Mouse (Mus musculus) forebrain, embryonic 13.5 days (tissue): ENCODE results near the gene Atp13a1. TPM values are rescaled to one million over a fixed set of nuclear protein-coding genes. Genes with fewer than 3 reads are reported as not detected.

Experiments
- ATAC-seq: fragments of 200-750 bp; cut with Nextera tagmentation; 2 replicates; pipeline ENCODE4 v1.8.0; 2017
- H3K27ac ChIP-seq: fragments of 300-500 bp; sonication (generic); 2 replicates; pipeline ENCODE4 v1.5.1; 2015; ENCODE audit warnings: inconsistent platforms, mild to moderate bottlenecking, moderate library complexity
- H3K27me3 ChIP-seq: fragments of 300-500 bp; sonication (generic); 2 replicates; pipeline ENCODE4 v1.6.1; 2015; ENCODE audit warnings: mild to moderate bottlenecking, inconsistent platforms
- H3K36me3 ChIP-seq: fragments of 300-500 bp; sonication (generic); 2 replicates; pipeline ENCODE4 v1.6.1; 2015; ENCODE audit warnings: mild to moderate bottlenecking, inconsistent platforms; ENCODE audit not compliant: poor library complexity, severe bottlenecking
- H3K4me1 ChIP-seq: fragments of 300-500 bp; sonication (generic); 2 replicates; pipeline ENCODE4 v1.6.1; 2015; ENCODE audit warnings: inconsistent platforms
- H3K4me2 ChIP-seq: fragments of 300-500 bp; sonication (generic); 2 replicates; pipeline ENCODE4 v1.6.1; 2015; ENCODE audit warnings: inconsistent platforms, mild to moderate bottlenecking, moderate library complexity
- H3K4me3 ChIP-seq: fragments of 300-500 bp; sonication (generic); 2 replicates; pipeline ENCODE4 v1.5.1; 2015; ENCODE audit warnings: mild to moderate bottlenecking, inconsistent platforms
- H3K9ac ChIP-seq: fragments of 300-500 bp; sonication (generic); 2 replicates; pipeline ENCODE4 v1.6.1; 2015; ENCODE audit warnings: mild to moderate bottlenecking, inconsistent platforms
- H3K9me3 ChIP-seq: fragments of 300-500 bp; sonication (generic); replicated peaks from 2 replicates; pipeline ENCODE4 v1.6.1; 2016; ENCODE audit warnings: inconsistent platforms
- WGBS: fragments of 180-500 bp; shearing (Covaris S2); methylation state at CpG from one replicate; pipeline ENCODE4 v1.1.7; 2015; 5-methylcytosine and 5-hydroxymethylcytosine counted together
- polyA plus RNA-seq: library from polyadenylated mRNA; unstranded; fragments of >200 nt; fragmentation: Nextera tagmentation; extraction: Ambion mirVana; gene quantifications from 2 replicates; pipeline ENCODE4 v1.2.1, GENCODE M21; 2015

Gene Atp13a1
- polyA plus RNA-seq, 1 experiment from 2014 or later: 41.7 TPM

GRCm38 (mm10) chr8:69802216-69802615, 11.3 kb downstream of the Atp13a1 start:
- no peak overlapping the region for H3K9ac ChIP-seq
- H3K27me3 ChIP-seq: no peaks in the 10 kb centered on the region
- ATAC-seq: no peak
- H3K4me2 ChIP-seq: no peak overlapping the region
- peaks cover 99% of the 10 kb centered on the region for H3K36me3 ChIP-seq
- H3K27ac ChIP-seq: no peak overlapping the region
- H3K4me3 ChIP-seq: no peak overlapping the region
- H3K4me1 ChIP-seq: no peaks in the 10 kb centered on the region
- no peaks in the 10 kb centered on the region for H3K9me3 ChIP-seq

- no peak overlapping the region for H3K9ac ChIP-seq
- H3K27ac ChIP-seq: no peak overlapping the region
- WGBS: 92% methylated on average over 7 of the region's 7 CpGs
- H3K27me3 ChIP-seq: no peaks in the 10 kb centered on the region
- H3K4me3 ChIP-seq: no peak overlapping the region
- H3K9me3 ChIP-seq: no peaks in the 10 kb centered on the region
- no peak overlapping the region for H3K4me2 ChIP-seq
- peaks cover 3% of the 10 kb centered on the region; the same call in 1 of the 2 replicates for H3K4me1 ChIP-seq
- H3K36me3 ChIP-seq: peaks cover 98% of the 10 kb centered on the region
- no peak for ATAC-seq
These were observed 12.4 kb downstream of the Atp13a1 start for GRCm38 (mm10) chr8:69803366-69803765.

- Histone ChIP-seq H3K27ac (no peak overlapping the region), H3K9ac (no peak overlapping the region), H3K9me3 (no peaks in the 10 kb centered on the region), H3K36me3 (peaks cover 86% of the 10 kb centered on the region), H3K4me2 (no peak overlapping the region), H3K27me3 (no peaks in the 10 kb centered on the region), H3K4me3 (no peak overlapping the region), H3K4me1 (peaks cover 12% of the 10 kb centered on the region; the same call in 1 of the 2 replicates)
- WGBS: 94% methylated on average over 6 of the region's 6 CpGs
- ATAC-seq: no peak
These were observed 13.6 kb downstream of the Atp13a1 start for GRCm38 (mm10) chr8:69804537-69804936.

DNA sequence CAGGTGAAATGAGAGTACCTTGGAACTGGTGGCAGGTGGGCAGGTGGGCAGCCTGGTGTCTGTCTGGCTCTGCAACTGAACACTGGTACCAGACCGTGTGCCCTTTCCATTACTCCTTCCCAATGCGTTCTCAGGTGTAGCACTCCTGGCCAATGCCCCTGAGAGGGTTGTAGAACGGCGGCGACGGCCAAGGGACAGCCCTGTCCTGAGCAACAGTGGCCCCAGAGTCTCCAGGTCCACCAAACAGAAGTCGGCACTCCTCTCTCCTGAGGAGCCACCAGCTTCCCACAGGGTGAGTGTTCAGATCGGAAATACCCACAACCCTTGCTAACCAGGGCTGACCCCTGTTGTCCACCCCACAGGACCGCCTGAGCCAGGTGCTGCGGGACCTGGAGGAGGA, 14.1 kb downstream of the Atp13a1 start:
- Histone ChIP-seq H3K27me3 (no peaks in the 10 kb centered on the region), H3K9me3 (no peaks in the 10 kb centered on the region), H3K36me3 (peaks cover 80% of the 10 kb centered on the region), H3K9ac (no peak overlapping the region), H3K27ac (no peak overlapping the region), H3K4me3 (no peak overlapping the region), H3K4me1 (peaks cover 16% of the 10 kb centered on the region; the same call in 1 of the 2 replicates), H3K4me2 (no peak overlapping the region)
- ATAC-seq: no peak
- WGBS: 89% methylated on average over 10 of the region's 10 CpGs

DNA sequence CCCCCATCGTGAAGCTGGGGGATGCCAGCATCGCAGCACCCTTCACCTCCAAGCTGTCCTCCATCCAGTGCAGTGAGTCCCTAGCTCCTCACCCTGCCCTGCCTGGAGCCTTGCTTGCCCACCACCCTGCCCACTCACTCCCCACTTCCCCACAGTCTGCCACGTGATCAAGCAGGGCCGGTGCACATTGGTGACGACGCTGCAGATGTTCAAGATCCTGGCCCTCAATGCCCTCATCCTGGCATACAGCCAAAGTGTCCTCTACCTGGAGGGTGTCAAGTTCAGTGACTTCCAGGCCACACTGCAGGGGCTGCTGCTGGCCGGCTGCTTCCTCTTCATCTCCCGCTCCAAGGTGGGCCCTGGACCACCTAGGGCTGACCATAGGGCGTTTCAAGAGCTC, 14.5 kb downstream of the Atp13a1 start:
- Histone ChIP-seq H3K36me3 (peaks cover 77% of the 10 kb centered on the region), H3K27ac (no peak overlapping the region)

GRCm38 (mm10) chr8:69807236-69807635, 16.3 kb downstream of the Atp13a1 start:
- Histone ChIP-seq H3K4me1 (peaks cover 16% of the 10 kb centered on the region; the same call in 1 of the 2 replicates), H3K27ac (no peak overlapping the region), H3K9ac (no peak overlapping the region), H3K4me3 (no peak overlapping the region), H3K27me3 (no peaks in the 10 kb centered on the region), H3K36me3 (peaks cover 77% of the 10 kb centered on the region), H3K9me3 (no peaks in the 10 kb centered on the region), H3K4me2 (no peak overlapping the region)
- WGBS: 94% methylated on average over 5 of the region's 5 CpGs
- no peak for ATAC-seq

More for the DNA sequence above, 14.5 kb downstream of the Atp13a1 start:
- H3K9me3 ChIP-seq: no peaks in the 10 kb centered on the region
- no peak overlapping the region for H3K4me2 ChIP-seq
- H3K4me1 ChIP-seq: peaks cover 16% of the 10 kb centered on the region; the same call in 1 of the 2 replicates
- H3K9ac ChIP-seq: no peak overlapping the region
- ATAC-seq: no peak
- no peaks in the 10 kb centered on the region for H3K27me3 ChIP-seq
- H3K4me3 ChIP-seq: no peak overlapping the region
- 93% methylated on average over 9 of the region's 9 CpGs for WGBS

GRCm38 (mm10) chr8:69808094-69808863, 17.3 kb downstream of the Atp13a1 start, which contains the start of gene Gmip:
Gene Gmip, plus strand, starts transcription at chr8:69808679.
- ATAC-seq: peak; percentile 82
- peaks cover 16% of the 10 kb centered on the region; the same call in 1 of the 2 replicates for H3K4me1 ChIP-seq
- 13% methylated on average over 15 of the region's 28 CpGs for WGBS
- H3K27me3 ChIP-seq: no peaks in the 10 kb centered on the region
- H3K36me3 ChIP-seq: peaks cover 74% of the 10 kb centered on the region
- H3K4me2 ChIP-seq: peak within 1 kb of the TSS; percentile 86
- H3K27ac ChIP-seq: peak within 1 kb of the TSS; percentile 63
- H3K9me3 ChIP-seq: no peaks in the 10 kb centered on the region
- H3K9ac ChIP-seq: peak within 1 kb of the TSS; percentile 78
- H3K4me3 ChIP-seq: peak within 1 kb of the TSS; percentile 59

GRCm38 (mm10) chr8:69808864-69809403, 18.0 kb downstream of the Atp13a1 start:
- H3K4me2 ChIP-seq: peak overlapping the region; percentile 86
- H3K27ac ChIP-seq: peak overlapping the region; percentile 63
- H3K9ac ChIP-seq: peak overlapping the region; percentile 78
- peak; percentile 73 for ATAC-seq
- WGBS: 3% methylated on average over 23 of the region's 23 CpGs
- H3K4me1 ChIP-seq: peaks cover 16% of the 10 kb centered on the region; the same call in 1 of the 2 replicates
- H3K36me3 ChIP-seq: peaks cover 74% of the 10 kb centered on the region
- peak overlapping the region; percentile 59 for H3K4me3 ChIP-seq
- no peaks in the 10 kb centered on the region for H3K27me3 ChIP-seq
- H3K9me3 ChIP-seq: no peaks in the 10 kb centered on the region

DNA sequence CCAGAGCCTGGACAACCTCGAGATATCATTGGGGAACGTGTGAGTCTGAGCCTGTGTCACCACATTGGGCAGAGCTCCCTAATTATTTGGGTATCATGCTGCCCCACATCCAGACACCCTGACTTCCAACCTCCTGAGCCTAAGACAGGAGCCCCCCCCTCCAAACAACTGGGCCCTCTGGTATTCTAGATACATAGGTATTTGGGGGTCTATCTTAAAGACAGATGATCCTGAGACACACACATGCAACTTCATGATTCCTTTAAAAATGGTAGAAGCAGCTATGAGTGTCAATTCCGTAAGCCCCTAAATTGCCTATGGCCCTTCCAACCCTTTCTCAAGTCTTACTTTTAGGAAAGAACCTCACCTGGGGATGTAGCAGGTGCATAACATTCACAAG, 18.9 kb downstream of the Atp13a1 start:
- no peak for ATAC-seq
- Histone ChIP-seq H3K4me1 (peaks cover 16% of the 10 kb centered on the region; the same call in 1 of the 2 replicates), H3K27me3 (no peaks in the 10 kb centered on the region), H3K4me2 (peak overlapping the region; percentile 86), H3K9ac (peak overlapping the region; percentile 6; the same call in 1 of the 2 replicates), H3K9me3 (no peaks in the 10 kb centered on the region), H3K4me3 (0 out of 2 replicates have a peak overlapping the region, but pooled peaks have one; percentile 3), H3K36me3 (peaks cover 75% of the 10 kb centered on the region), H3K27ac (no peak overlapping the region)
- 65% methylated on average over 3 of the region's 3 CpGs for WGBS

- H3K9ac ChIP-seq: no peak overlapping the region
- no peak for ATAC-seq
- H3K4me1 ChIP-seq: peaks cover 1% of the 10 kb centered on the region; the same call in 1 of the 2 replicates
- H3K27me3 ChIP-seq: no peaks in the 10 kb centered on the region
- no peak overlapping the region for H3K4me3 ChIP-seq
- peaks cover 78% of the 10 kb centered on the region for H3K36me3 ChIP-seq
- no peak overlapping the region for H3K4me2 ChIP-seq
- no peaks in the 10 kb centered on the region for H3K9me3 ChIP-seq
- 100% methylated on average over 1 of the region's 2 CpGs for WGBS
- H3K27ac ChIP-seq: no peak overlapping the region
These were observed 23.9 kb downstream of the Atp13a1 start for GRCm38 (mm10) chr8:69814881-69815280.

GRCm38 (mm10) chr8:69815396-69815795, 24.4 kb downstream of the Atp13a1 start:
- ATAC-seq: no peak
- Histone ChIP-seq H3K4me2 (no peak overlapping the region), H3K27ac (no peak overlapping the region), H3K9me3 (no peaks in the 10 kb centered on the region), H3K4me1 (no peaks in the 10 kb centered on the region; the same call in 1 of the 2 replicates), H3K36me3 (peaks cover 79% of the 10 kb centered on the region), H3K4me3 (no peak overlapping the region), H3K9ac (no peak overlapping the region), H3K27me3 (no peaks in the 10 kb centered on the region)
- WGBS: 95% methylated on average over 4 of the region's 4 CpGs

- Histone ChIP-seq H3K9ac (no peak overlapping the region), H3K4me2 (no peak overlapping the region), H3K27me3 (0 out of 2 replicates have a peak, but pooled peaks cover 3% of the 10 kb centered on the region), H3K27ac (no peak overlapping the region), H3K4me1 (peaks cover 31% of the 10 kb centered on the region), H3K4me3 (no peak overlapping the region), H3K9me3 (no peaks in the 10 kb centered on the region), H3K36me3 (peaks cover 53% of the 10 kb centered on the region)
- WGBS: 91% methylated on average over 9 of the region's 9 CpGs
- ATAC-seq: no peak
These were observed 29.5 kb downstream of the Atp13a1 start for GRCm38 (mm10) chr8:69820466-69820865.
